Mouse (Mus musculus) cerebellum, adult 2 months (tissue): ENCODE measurements around the gene Ptpn14. TPM values are rescaled to one million over a fixed set of nuclear protein-coding genes. Genes with fewer than 3 reads are reported as not detected.

Experiments used
- DNase-seq, 2 experiments: peaks; one replicate each; pipeline ENCODE4 v3.0.0; 2021
- H3K27ac ChIP-seq: fragments of 200-500 bp; 2 replicates; pipeline ENCODE4 v1.5.1; 2012; ENCODE audit warnings: low read length, control low read depth, inconsistent platforms; ENCODE audit not compliant: insufficient read depth
- H3K27me3 ChIP-seq: fragments of 200-500 bp; 2 replicates; pipeline ENCODE4 v1.6.1; 2012; ENCODE audit warnings: inconsistent platforms, mild to moderate bottlenecking, low read length, moderate library complexity; ENCODE audit not compliant: control insufficient read depth, insufficient read depth
- H3K4me1 ChIP-seq: fragments of 200-500 bp; 2 replicates; pipeline ENCODE4 v1.6.1; 2011; ENCODE audit warnings: low read length; ENCODE audit not compliant: control insufficient read depth, insufficient read depth
- H3K4me3 ChIP-seq: fragments of 200-500 bp; replicated peaks from 2 replicates; pipeline ENCODE3; 2011; ENCODE audit warnings: mild to moderate bottlenecking, low read depth, low read length, control low read depth; ENCODE audit not compliant: insufficient read depth
- CTCF ChIP-seq: fragments of 200-500 bp; IDR thresholded peaks from 2 replicates; pipeline ENCODE4 v1.5.1; 2011; ENCODE audit warnings: low read depth, mild to moderate bottlenecking, control low read depth, low read length, moderate library complexity, borderline replicate concordance; ENCODE audit not compliant: insufficient read depth
- POLR2A ChIP-seq: fragments of 200-500 bp; IDR thresholded peaks from 2 replicates; pipeline ENCODE4 v1.6.1; 2011; ENCODE audit warnings: low read length, control low read depth, borderline replicate concordance; ENCODE audit not compliant: insufficient read depth
- WGBS: fragments of 180-500 bp; shearing (Covaris S2); methylation state at CpG from one replicate; pipeline ENCODE4 v1.1.7; 2018; 5-methylcytosine and 5-hydroxymethylcytosine counted together
- polyA plus RNA-seq: library from polyadenylated mRNA; depleted of rRNA; stranded (reverse); fragments of >200 nt; gene quantifications from 2 replicates; pipeline ENCODE4 v1.2.3, GENCODE M21; 2012

Ptpn14 gene
- polyA plus RNA-seq, 1 experiment = 1.4 TPM

DNA sequence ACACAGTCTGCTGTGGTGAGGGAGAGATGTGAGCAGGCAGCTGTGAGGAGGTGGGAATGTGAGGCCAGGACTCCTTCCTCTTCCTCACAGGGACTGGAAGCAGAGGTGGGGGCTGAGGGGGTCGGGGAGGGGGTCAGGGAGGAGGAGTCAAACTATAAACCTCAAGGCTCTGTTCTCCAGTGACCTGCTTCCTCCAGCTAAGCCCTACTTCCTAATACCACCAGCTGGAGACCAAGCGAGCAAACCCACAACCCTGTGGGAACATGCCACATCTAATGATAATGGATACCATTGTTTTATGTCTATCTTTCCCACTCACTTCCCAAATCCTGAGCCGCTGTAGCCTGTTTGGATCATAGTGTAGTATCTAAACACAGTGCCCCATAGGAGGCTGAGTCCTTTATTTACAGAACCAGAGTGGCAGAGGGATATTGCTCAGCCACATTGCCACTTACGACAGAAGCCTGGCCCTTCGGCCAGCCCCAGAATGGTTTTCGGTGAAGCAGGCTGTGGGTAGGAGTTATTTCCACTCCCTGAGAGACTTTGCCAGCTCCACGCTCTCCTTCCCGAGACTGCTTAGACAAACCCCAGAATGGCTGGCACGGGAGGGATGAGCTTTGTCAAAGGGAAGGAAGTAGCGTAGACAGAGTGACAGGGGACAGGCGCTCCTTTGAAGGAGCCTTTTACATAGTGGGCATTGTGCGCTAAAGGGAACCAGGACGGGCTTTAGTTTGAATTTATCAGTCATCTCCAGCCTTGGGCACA, 78.6 kb downstream of the Ptpn14 start:
- DNase-seq = no peak
- H3K27me3 ChIP-seq = no peaks in the 10 kb centered on the region
- TF ChIP-seq CTCF (no peak), POLR2A (no peak)
- H3K27ac ChIP-seq = no peak overlapping the region
- H3K4me3 ChIP-seq = no peak overlapping the region
- 76% methylated on average over 13 of the region's 13 CpGs for WGBS
- H3K4me1 ChIP-seq = no peaks in the 10 kb centered on the region

DNA sequence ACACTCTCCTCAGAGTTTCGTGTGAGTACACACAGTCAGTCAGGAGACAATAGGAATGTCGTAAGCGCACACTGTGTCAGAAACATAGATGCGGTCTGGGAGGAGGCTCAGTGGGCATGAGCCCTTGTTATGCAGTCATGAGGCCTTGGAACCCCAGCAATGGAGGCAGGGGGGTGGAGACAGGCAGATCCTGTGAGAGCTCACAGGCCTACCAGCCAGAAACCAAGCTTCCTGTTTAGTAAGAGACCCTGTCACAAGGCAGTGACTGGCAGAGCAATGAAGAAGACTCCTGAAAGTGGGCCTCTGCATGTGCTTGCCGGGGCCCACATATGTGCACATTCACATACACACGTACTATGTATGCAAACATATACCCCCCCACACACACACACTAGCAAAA, 79.9 kb downstream of the Ptpn14 start:
- no peak for DNase-seq
- H3K27ac ChIP-seq = no peak overlapping the region
- no peaks in the 10 kb centered on the region for H3K4me1 ChIP-seq
- H3K4me3 ChIP-seq = no peak overlapping the region
- 93% methylated on average over 6 of the region's 6 CpGs for WGBS
- no peaks in the 10 kb centered on the region for H3K27me3 ChIP-seq
- TF ChIP-seq POLR2A (no peak), CTCF (no peak)

DNA sequence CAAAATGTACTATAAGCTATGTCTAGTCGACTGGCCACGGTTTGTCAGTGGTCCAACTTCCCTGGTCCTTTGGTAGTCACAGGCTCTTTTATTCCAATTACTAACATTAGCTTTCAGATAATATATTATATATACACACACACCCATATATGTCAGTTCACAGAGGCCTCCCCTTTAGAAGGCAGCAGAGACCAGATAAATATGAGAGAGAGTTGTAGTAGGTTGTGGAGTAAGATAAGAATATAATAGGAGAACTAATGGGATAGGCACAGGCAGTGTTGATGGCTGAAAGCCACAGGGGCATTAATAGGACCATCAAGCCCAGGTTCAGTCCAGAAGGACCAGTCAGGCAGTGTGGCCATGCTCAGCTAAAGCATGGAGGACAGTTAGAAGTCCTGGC, 80.4 kb downstream of the Ptpn14 start:
- Histone ChIP-seq H3K27ac (no peak overlapping the region), H3K4me1 (no peaks in the 10 kb centered on the region), H3K27me3 (no peaks in the 10 kb centered on the region), H3K4me3 (no peak overlapping the region)
- 91% methylated on average over 2 of the region's 2 CpGs for WGBS
- no peak for TF ChIP-seq POLR2A
- TF ChIP-seq CTCF = no peak
- DNase-seq = no peak

DNA sequence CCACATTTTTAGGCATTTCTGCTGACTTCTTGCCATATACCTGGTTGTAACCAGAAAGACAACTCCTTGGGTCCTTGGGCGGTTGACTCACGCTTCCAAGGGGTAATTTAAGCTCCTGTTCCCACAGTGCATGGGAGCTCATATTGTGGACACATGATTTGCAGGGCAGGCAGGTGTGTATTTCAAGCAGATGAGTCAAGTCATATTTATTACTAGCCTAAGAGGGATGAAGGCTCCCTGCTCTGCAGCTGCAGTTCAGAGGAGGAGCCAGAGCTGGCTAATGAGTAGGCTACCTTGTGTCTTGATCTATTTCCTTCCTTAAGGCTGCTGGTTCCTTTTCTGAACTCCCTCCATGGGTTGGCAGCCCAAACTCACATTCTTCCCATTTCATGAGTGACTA, 83.7 kb downstream of the Ptpn14 start:
- DNase-seq = no peak
- no peak for TF ChIP-seq POLR2A
- no peak for TF ChIP-seq CTCF

DNA sequence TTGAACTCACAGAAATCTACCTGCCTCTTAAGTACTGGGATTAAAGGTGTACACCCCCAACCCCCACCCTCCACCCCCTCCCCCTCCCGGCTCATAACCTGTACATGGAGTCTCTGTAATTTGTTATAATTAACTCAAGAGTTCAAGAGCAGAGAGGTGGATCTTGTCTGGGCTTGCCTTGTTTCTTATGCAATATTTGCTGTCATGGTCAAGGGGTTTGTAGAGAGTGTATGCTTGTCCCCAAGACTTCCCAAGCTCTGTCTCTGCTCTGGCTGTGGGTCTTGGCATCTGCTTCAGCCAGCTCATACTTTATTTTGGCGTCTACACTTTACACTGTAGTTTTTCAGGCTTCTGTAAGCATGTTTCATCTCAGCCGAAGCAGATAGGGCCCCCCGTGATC, 86.3 kb downstream of the Ptpn14 start:
- H3K4me3 ChIP-seq = no peak overlapping the region
- DNase-seq = no peak
- 79% methylated on average over 4 of the region's 4 CpGs for WGBS
- no peaks in the 10 kb centered on the region for H3K4me1 ChIP-seq
- TF ChIP-seq POLR2A = no peak
- TF ChIP-seq CTCF = no peak
- H3K27ac ChIP-seq = no peak overlapping the region
- no peaks in the 10 kb centered on the region for H3K27me3 ChIP-seq

More for the DNA sequence above, 83.7 kb downstream of the Ptpn14 start:
- Histone ChIP-seq H3K4me1 (no peaks in the 10 kb centered on the region), H3K27me3 (no peaks in the 10 kb centered on the region), H3K27ac (no peak overlapping the region), H3K4me3 (no peak overlapping the region)
- WGBS = 93% methylated on average over 2 of the region's 2 CpGs

DNA sequence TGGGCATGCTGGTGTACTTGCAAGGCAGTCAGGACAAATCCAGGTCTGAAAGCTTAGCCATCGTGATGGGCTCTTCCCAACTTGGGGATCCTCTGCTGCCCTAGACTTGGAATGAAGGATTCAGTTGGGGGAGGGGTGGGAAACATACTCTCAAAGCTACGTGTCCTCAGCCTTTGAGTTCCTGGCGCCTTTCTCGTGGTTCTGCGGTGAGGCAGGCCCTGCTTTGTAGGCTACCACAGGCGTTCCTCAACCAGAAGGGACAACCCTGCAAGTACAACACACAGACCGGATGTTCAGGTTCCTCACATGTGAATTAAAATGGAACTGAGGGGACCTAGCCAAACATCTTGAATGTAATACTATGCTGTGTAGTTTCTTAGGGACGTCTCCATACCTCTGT, 89.0 kb downstream of the Ptpn14 start:
- no peak for DNase-seq
- 94% methylated on average over 8 of the region's 8 CpGs for WGBS
- TF ChIP-seq CTCF (no peak), POLR2A (no peak)
- H3K27me3 ChIP-seq = no peaks in the 10 kb centered on the region
- no peaks in the 10 kb centered on the region for H3K4me1 ChIP-seq
- no peak overlapping the region for H3K27ac ChIP-seq
- no peak overlapping the region for H3K4me3 ChIP-seq

DNA sequence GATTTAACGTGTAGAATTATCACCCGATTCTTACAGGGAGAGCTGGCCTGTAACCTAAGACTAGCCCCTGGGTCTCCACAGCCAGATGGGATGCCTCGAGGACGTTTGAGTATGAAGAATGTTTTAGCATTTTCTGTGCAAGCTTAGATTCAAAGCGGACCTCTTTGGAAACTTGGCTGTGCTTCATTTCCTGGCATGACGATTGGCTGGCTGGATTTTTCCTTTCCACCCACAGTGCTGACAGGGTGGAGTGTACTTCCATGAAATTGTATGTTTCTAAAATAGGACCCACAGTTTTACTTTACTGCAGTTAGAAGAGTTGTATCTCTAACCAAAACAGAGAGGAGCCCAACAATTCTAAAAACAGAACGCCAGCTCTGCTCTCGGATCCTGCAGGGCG, 89.7 kb downstream of the Ptpn14 start:
- WGBS = 39% methylated on average over 9 of the region's 9 CpGs
- Histone ChIP-seq H3K4me1 (no peaks in the 10 kb centered on the region), H3K27me3 (no peaks in the 10 kb centered on the region), H3K27ac (no peak overlapping the region), H3K4me3 (no peak overlapping the region)
- no peak for DNase-seq
- no peak for TF ChIP-seq CTCF

DNA sequence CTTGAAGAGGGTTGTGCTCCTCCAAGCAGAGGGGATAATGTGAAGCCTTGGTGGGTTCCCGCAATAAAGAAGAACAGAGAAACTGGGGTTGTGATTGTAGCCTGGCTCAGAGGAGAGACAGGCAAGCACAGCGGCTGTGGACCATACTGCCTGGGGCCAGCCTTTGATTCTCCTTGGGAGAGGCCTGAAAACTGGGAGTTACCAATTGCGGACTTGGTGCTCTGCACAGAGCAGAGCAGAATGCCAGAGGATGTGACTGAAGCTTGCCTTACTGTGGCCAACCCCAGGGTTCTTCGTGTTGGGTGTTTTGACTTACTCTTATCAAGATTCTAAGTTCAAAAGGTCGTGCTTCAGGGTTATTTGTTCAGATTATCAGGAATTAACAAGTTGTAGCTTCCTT, 92.0 kb downstream of the Ptpn14 start:
- no peak overlapping the region for H3K4me3 ChIP-seq
- H3K27me3 ChIP-seq = no peaks in the 10 kb centered on the region
- no peak for TF ChIP-seq POLR2A
- TF ChIP-seq CTCF = no peak
- no peak overlapping the region for H3K27ac ChIP-seq
- DNase-seq = no peak
- WGBS = 91% methylated on average over 5 of the region's 5 CpGs
- no peaks in the 10 kb centered on the region for H3K4me1 ChIP-seq
